Mouse (Mus musculus) cortical plate, adult 2 months (tissue): ENCODE data around the gene Dbn1.

Experiments used
- CTCF ChIP-seq: fragments of 200-500 bp; IDR thresholded peaks from 2 replicates; pipeline ENCODE4 v1.5.1; 2011; ENCODE audit warnings: mild to moderate bottlenecking, control low read depth, low read length; ENCODE audit not compliant: insufficient read depth; ENCODE audit errors: extremely low read depth
- POLR2A ChIP-seq: fragments of 200-500 bp; IDR thresholded peaks from 2 replicates; pipeline ENCODE4 v1.6.1; 2011; ENCODE audit warnings: mild to moderate bottlenecking, low read length, control low read depth; ENCODE audit not compliant: insufficient read depth; ENCODE audit errors: extremely low read depth

DNA sequence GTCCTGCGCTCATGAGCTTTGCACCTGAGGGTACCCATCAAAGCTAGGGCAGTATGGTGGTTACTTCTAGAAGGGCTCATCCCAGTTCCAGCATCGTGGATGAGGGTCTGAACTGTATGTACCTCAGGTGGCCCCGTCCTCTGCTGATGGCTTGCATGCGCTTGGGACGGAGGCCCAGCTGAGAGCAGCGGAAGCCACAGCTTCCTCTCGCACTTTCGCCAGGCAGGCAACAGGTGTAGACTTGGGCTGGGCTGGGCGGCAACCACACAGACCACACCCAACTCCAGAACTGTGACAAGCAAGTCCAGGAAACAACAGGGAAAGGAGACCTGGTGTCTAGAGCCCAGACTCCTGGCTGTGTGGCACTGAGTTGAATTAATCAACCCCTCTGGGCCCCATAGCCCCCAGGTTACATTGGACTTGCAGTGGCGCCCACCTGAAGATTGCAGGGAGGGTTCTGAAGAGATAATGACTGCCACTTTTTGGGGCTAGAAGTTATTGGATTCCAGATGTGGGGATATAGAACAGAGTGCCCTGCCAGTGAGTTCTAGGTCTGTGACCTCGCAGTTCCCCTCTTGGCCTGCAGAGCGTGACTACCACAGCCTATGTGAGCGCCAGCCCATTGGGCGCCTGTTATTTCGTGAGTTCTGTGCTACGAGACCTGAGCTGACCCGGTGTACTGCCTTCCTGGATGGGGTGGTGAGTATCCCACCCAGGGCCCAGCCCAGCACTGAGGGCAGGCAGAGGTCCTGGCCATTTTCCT, 38.1 kb downstream of the Dbn1 start:
- TF ChIP-seq CTCF (no peak), POLR2A (no peak)
